Mouse (Mus musculus) kidney, adult 2 months (tissue): ENCODE measurements around the gene Chst4. TPM values are rescaled to one million over a fixed set of nuclear protein-coding genes. Genes with fewer than 3 reads are reported as not detected.

Experiments used
- DNase-seq: peaks from one replicate; pipeline ENCODE4 v3.0.0; 2021
- H3K27ac ChIP-seq: fragments of 200-500 bp; 2 replicates; pipeline ENCODE4 v1.5.1; 2012; ENCODE audit warnings: low read depth, low read length, control low read depth, inconsistent platforms; ENCODE audit not compliant: insufficient read depth
- H3K27me3 ChIP-seq: fragments of 200-500 bp; replicated peaks from 2 replicates; pipeline ENCODE4 v1.6.1; 2012; ENCODE audit warnings: mild to moderate bottlenecking, moderate library complexity, low read length, inconsistent platforms; ENCODE audit not compliant: control insufficient read depth, insufficient read depth
- H3K36me3 ChIP-seq: fragments of 200-500 bp; 2 replicates; pipeline ENCODE4 v1.6.1; 2012; ENCODE audit warnings: mild to moderate bottlenecking, moderate library complexity, low read length, inconsistent platforms; ENCODE audit not compliant: control insufficient read depth, insufficient read depth
- H3K4me1 ChIP-seq: fragments of 200-500 bp; 2 replicates; pipeline ENCODE4 v1.6.1; 2011; ENCODE audit warnings: low read length; ENCODE audit not compliant: control insufficient read depth, insufficient read depth
- H3K4me3 ChIP-seq: fragments of 200-500 bp; 2 replicates; pipeline ENCODE4 v1.5.1; 2011; ENCODE audit warnings: mild to moderate bottlenecking, low read depth, low read length, control low read depth; ENCODE audit not compliant: insufficient read depth
- CTCF ChIP-seq: fragments of 200-500 bp; conservative IDR thresholded peaks from 2 replicates; pipeline ENCODE4 v1.5.1; 2011; ENCODE audit warnings: low read depth, mild to moderate bottlenecking, control low read depth, low read length, moderate library complexity, mixed read lengths; ENCODE audit not compliant: insufficient read depth, insufficient read length
- POLR2A ChIP-seq: fragments of 200-500 bp; IDR thresholded peaks from one replicate; pipeline ENCODE4 v1.6.1; 2011; ENCODE audit warnings: low read depth, low read length, control low read depth
- WGBS: fragments of 180-500 bp; shearing (Covaris S2); methylation state at CpG from one replicate; pipeline ENCODE4 v1.1.7; 2018; 5-methylcytosine and 5-hydroxymethylcytosine counted together
- polyA plus RNA-seq: library from polyadenylated mRNA; depleted of rRNA; stranded (reverse); fragments of >200 nt; gene quantifications from 2 replicates; pipeline ENCODE4 v1.2.3, GENCODE M21; 2012

The Chst4 gene
- polyA plus RNA-seq, 1 experiment: 0.59 TPM

- no peak for DNase-seq
- 87% methylated on average over 18 of the region's 18 CpGs for WGBS
- Histone ChIP-seq H3K4me3 (no peak overlapping the region), H3K36me3 (no peaks in the 10 kb centered on the region), H3K4me1 (no peaks in the 10 kb centered on the region), H3K27ac (no peak overlapping the region), H3K27me3 (no peaks in the 10 kb centered on the region)
- no peak for TF ChIP-seq CTCF
- no peak for TF ChIP-seq POLR2A
These were observed 25.2 kb upstream of the Chst4 start for GRCm38 (mm10) chr8:110064606-110065365.

- H3K36me3 ChIP-seq: no peaks in the 10 kb centered on the region
- DNase-seq: peak; percentile 18
- TF ChIP-seq POLR2A (no peak), CTCF (no peak)
- no peaks in the 10 kb centered on the region for H3K4me1 ChIP-seq
- no peak overlapping the region for H3K4me3 ChIP-seq
- H3K27ac ChIP-seq: no peak overlapping the region
- no peaks in the 10 kb centered on the region for H3K27me3 ChIP-seq
- WGBS: 43% methylated on average over 9 of the region's 9 CpGs
These were observed 24.6 kb upstream of the Chst4 start for GRCm38 (mm10) chr8:110064161-110064560.

- 47% methylated on average over 8 of the region's 8 CpGs for WGBS
- Histone ChIP-seq H3K27ac (no peak overlapping the region), H3K36me3 (no peaks in the 10 kb centered on the region), H3K4me3 (no peak overlapping the region), H3K4me1 (no peaks in the 10 kb centered on the region), H3K27me3 (no peaks in the 10 kb centered on the region)
- DNase-seq: no peak
- TF ChIP-seq POLR2A (no peak), CTCF (no peak)
These were observed 18.7 kb upstream of the Chst4 start for GRCm38 (mm10) chr8:110058207-110058606.

- Histone ChIP-seq H3K27ac (no peak overlapping the region), H3K36me3 (no peaks in the 10 kb centered on the region), H3K27me3 (no peaks in the 10 kb centered on the region), H3K4me1 (no peaks in the 10 kb centered on the region), H3K4me3 (no peak overlapping the region)
- no peak for DNase-seq
- TF ChIP-seq CTCF (no peak), POLR2A (no peak)
- 79% methylated on average over 6 of the region's 6 CpGs for WGBS
These were observed 11.7 kb upstream of the Chst4 start for GRCm38 (mm10) chr8:110051208-110051607.

GRCm38 (mm10) chr8:110040509-110040908, 969 bp upstream of the Chst4 start:
- H3K4me1 ChIP-seq: no peaks in the 10 kb centered on the region

GRCm38 (mm10) chr8:110039216-110039615, 324 bp downstream of the Chst4 start:
- DNase-seq: no peak
- Histone ChIP-seq H3K36me3 (no peaks in the 10 kb centered on the region), H3K4me3 (no peak overlapping the region), H3K27me3 (no peaks in the 10 kb centered on the region), H3K4me1 (no peaks in the 10 kb centered on the region), H3K27ac (no peak overlapping the region)
- WGBS: 29% methylated on average over 7 of the region's 7 CpGs
- no peak for TF ChIP-seq CTCF
- no peak for TF ChIP-seq POLR2A

More at GRCm38 (mm10) chr8:110040509-110040908, 969 bp upstream of the Chst4 start:
- H3K27ac ChIP-seq: no peak overlapping the region
- no peaks in the 10 kb centered on the region for H3K36me3 ChIP-seq
- TF ChIP-seq CTCF (no peak), POLR2A (no peak)
- WGBS: 77% methylated on average over 4 of the region's 4 CpGs
- H3K27me3 ChIP-seq: no peaks in the 10 kb centered on the region
- DNase-seq: no peak
- H3K4me3 ChIP-seq: no peak overlapping the region

GRCm38 (mm10) chr8:110036156-110036555, 3.4 kb downstream of the Chst4 start:
- 66% methylated on average over 2 of the region's 2 CpGs for WGBS
- no peak overlapping the region for H3K4me3 ChIP-seq
- no peak for DNase-seq
- H3K36me3 ChIP-seq: no peaks in the 10 kb centered on the region
- H3K27ac ChIP-seq: no peak overlapping the region
- H3K27me3 ChIP-seq: no peaks in the 10 kb centered on the region
- TF ChIP-seq CTCF (no peak), POLR2A (no peak)
- no peaks in the 10 kb centered on the region for H3K4me1 ChIP-seq
